18 mouse cellular contexts compared by ENCODE assay signal in genomic region chr4:94683305-94683704, GRCm38 (mm10). TPM values are rescaled to one million over a fixed set of nuclear protein-coding genes. Genes with fewer than 3 reads are reported as not detected.
DNase-seq lines count a peak whose midpoint lies in the region; ATAC-seq and TF ChIP-seq lines count a peak whose summit lies in the region.
"Had no signal": no experiment of that assay in that cellular context is flagged by ENCODE, and none has a peak within 500 bp of the region (broad histone marks: within the 10 kb centered on the region; RNA-seq: fewer than 3 reads in every experiment).

No protein-coding gene starts in this region.

- 80% methylated on average over 5 of the region's 5 CpGs for WGBS in liver, adult 2 months
- WGBS in heart, postnatal 0 days = 54% methylated on average over 5 of the region's 5 CpGs
- WGBS in forebrain, embryonic 11.5 days = 91% methylated on average over 5 of the region's 5 CpGs

- H3K4me3 ChIP-seq in liver, adult 2 months (ENCODE audit: insufficient read depth, low read depth, low read length) = no peak overlapping the region
- H3K4me3 ChIP-seq in heart, postnatal 0 days (ENCODE audit: low read depth, low read length) = no peak overlapping the region
- H3K4me3 ChIP-seq in forebrain, embryonic 11.5 days (ENCODE audit: low read depth, low read length) = no peak overlapping the region
- H3K4me3 ChIP-seq: embryonic facial prominence, embryonic 12.5 days; megakaryocyte, embryonic 14.5 days had no signal

- no peak overlapping the region for H3K9ac ChIP-seq in liver, adult 2 months (ENCODE audit: low read depth, low read length)
- H3K9ac ChIP-seq in heart, postnatal 0 days (replicated peaks; ENCODE audit: low read depth, low read length) = no peak overlapping the region
- no peak overlapping the region for H3K9ac ChIP-seq in forebrain, embryonic 11.5 days (ENCODE audit: low read length)
- H3K9ac ChIP-seq: embryonic facial prominence, embryonic 12.5 days had no signal

- H3K36me3 ChIP-seq in liver, adult 2 months (ENCODE audit: control insufficient read depth, insufficient read depth, low read length) = no peaks in the 10 kb centered on the region
- H3K36me3 ChIP-seq in heart, postnatal 0 days (replicated peaks; ENCODE audit: control insufficient read depth, insufficient read depth, low read length) = peaks cover 11% of the 10 kb centered on the region; the same call in 1 of the 2 replicates
- H3K36me3 ChIP-seq in forebrain, embryonic 11.5 days (ENCODE audit: control insufficient read depth, insufficient read depth, low read length) = peaks cover 4% of the 10 kb centered on the region; the same call in 1 of the 2 replicates

- TF ChIP-seq POLR2A in liver, adult 2 months (IDR thresholded peaks at IDR 0.05; ENCODE audit: extremely low read depth, insufficient read depth, low read length) = no peak

- H3K4me2 ChIP-seq in heart, postnatal 0 days (ENCODE audit: low read depth, low read length) = no peak overlapping the region
- H3K4me2 ChIP-seq in forebrain, embryonic 11.5 days (ENCODE audit: low read depth, low read length, severe bottlenecking) = no peak overlapping the region
- H3K4me2 ChIP-seq: embryonic facial prominence, embryonic 12.5 days had no signal

- DNase-seq in liver, adult 2 months (ENCODE audit: extremely low read depth, low read depth, low spot score) = peak; percentile 7
- no peak for DNase-seq in liver
- peak; percentile 22 for DNase-seq in heart, postnatal 0 days (ENCODE audit: low spot score)
- DNase-seq in kidney, postnatal 25 days = peak; percentile 14 to 34
- DNase-seq in skeletal muscle tissue, adult 2 months (ENCODE audit: low read depth, low spot score) = peak; percentile 6
- no peak for DNase-seq in thymus, postnatal 4 days
- DNase-seq in forebrain, embryonic 11.5 days (ENCODE audit: low spot score) = no peak
- DNase-seq in layer of hippocampus, adult 18-20 months (ENCODE audit: low spot score in 2 of 2) = no peak
- DNase-seq: adrenal gland, postnatal 10 days; cerebellum, postnatal 25 days had no signal

- H3K4me1 ChIP-seq in liver, adult 2 months (ENCODE audit: control insufficient read depth, insufficient read depth, low read length) = peaks cover 7% of the 10 kb centered on the region; the same call in 1 of the 2 replicates
- no peaks in the 10 kb centered on the region for H3K4me1 ChIP-seq in heart, postnatal 0 days (ENCODE audit: control insufficient read depth, insufficient read depth)
- H3K4me1 ChIP-seq in forebrain, embryonic 11.5 days (replicated peaks; ENCODE audit: control insufficient read depth, insufficient read depth, low read length) = no peaks in the 10 kb centered on the region
- H3K4me1 ChIP-seq: embryonic facial prominence, embryonic 12.5 days had no signal

- H3K79me2 ChIP-seq in liver, adult 2 months (ENCODE audit: control insufficient read depth, insufficient read depth, low read length) = no peaks in the 10 kb centered on the region

- no peak for TF ChIP-seq CTCF in liver, adult 2 months (IDR thresholded peaks at IDR 0.05; ENCODE audit: low read depth, low read length)
- TF ChIP-seq CTCF in heart, postnatal 0 days (IDR thresholded peaks at IDR 0.05; ENCODE audit: low read depth) = no peak

- TF ChIP-seq EP300 in heart, postnatal 0 days (IDR thresholded peaks at IDR 0.05; ENCODE audit: low read depth) = peak; percentile 50; the same call in 1 of the 2 replicates

- no peak overlapping the region for H3K27ac ChIP-seq in liver, adult 2 months (replicated peaks; ENCODE audit: insufficient read depth, low read depth, low read length)
- peak overlapping the region; percentile 69 for H3K27ac ChIP-seq in heart, postnatal 0 days (ENCODE audit: low read depth)
- no peak overlapping the region for H3K27ac ChIP-seq in forebrain, embryonic 11.5 days (ENCODE audit: low read depth, low read length)
- H3K27ac ChIP-seq: embryonic facial prominence, embryonic 12.5 days had no signal

- no peaks in the 10 kb centered on the region for H3K9me3 ChIP-seq in heart, postnatal 0 days (replicated peaks; ENCODE audit: control insufficient read depth, low read length)
- H3K9me3 ChIP-seq in forebrain, embryonic 11.5 days (ENCODE audit: control insufficient read depth, low read length) = no peaks in the 10 kb centered on the region
- H3K9me3 ChIP-seq: embryonic facial prominence, embryonic 12.5 days; megakaryocyte, embryonic 14.5 days had no signal

- no peaks in the 10 kb centered on the region for H3K27me3 ChIP-seq in liver, adult 2 months (ENCODE audit: control insufficient read depth, insufficient read depth, low read length)
- H3K27me3 ChIP-seq in heart, postnatal 0 days (ENCODE audit: control insufficient read depth, insufficient read depth, low read length) = no peaks in the 10 kb centered on the region
- no peaks in the 10 kb centered on the region for H3K27me3 ChIP-seq in forebrain, embryonic 11.5 days (ENCODE audit: control insufficient read depth, insufficient read depth, low read length)
- H3K27me3 ChIP-seq: embryonic facial prominence, embryonic 12.5 days; megakaryocyte, embryonic 14.5 days had no signal

- ATAC-seq in heart, postnatal 0 days (ENCODE audit: insufficient read depth, low read depth) = peak; percentile 44; the same call in 1 of the 2 replicates
- ATAC-seq in forebrain, embryonic 11.5 days (replicated peaks; ENCODE audit: low FRiP score) = no peak
- ATAC-seq: forebrain, embryonic 14.5 days; intestine, postnatal 0 days had no signal

RNA-seq across cellular contexts. Expression of gene Lrrc19, which starts 33.4 kb away (rescaled TPM):
- 0.09 TPM in 1 of 2 replicates, not detected in the other for total RNA-seq in liver, adult 2 months (2014; rRNA removed)
- polyA plus RNA-seq in liver, adult 2 months (2012; rRNA removed) = 0.07 TPM in 1 of 2 replicates, not detected in the other
- not detected in 2 replicates for total RNA-seq in heart, postnatal 0 days (2014; rRNA removed; ENCODE audit: low replicate concordance)
- 0.10 and 0.12 TPM in 2 replicates for polyA plus RNA-seq in heart, postnatal 0 days (2015; fragmentation: Nextera tagmentation; extraction: Ambion mirVana)
- polyA plus RNA-seq in forebrain, embryonic 11.5 days (2014; fragmentation: Nextera tagmentation; extraction: Ambion mirVana) = 1.1 and 1.4 TPM in 2 replicates
- total RNA-seq in layer of hippocampus, adult 18-20 months (2021) = not detected
- total RNA-seq: adrenal gland, postnatal 10 days; gastrocnemius, adult 18-20 months; left cerebral cortex, adult 18-20 months; monocyte, adult 5-6 weeks; neutrophil, adult 5-6 weeks had no signal

RNA-seq across cellular contexts. Expression of gene Tek, which starts 55.8 kb away (rescaled TPM):
- total RNA-seq in liver, adult 2 months (2014; rRNA removed) = 12.7 and 15.0 TPM in 2 replicates
- polyA plus RNA-seq in liver, adult 2 months (2012; rRNA removed) = 1.9 and 2.3 TPM in 2 replicates
- 36.4 and 40.0 TPM in 2 replicates for total RNA-seq in heart, postnatal 0 days (2014; rRNA removed; ENCODE audit: low replicate concordance)
- 27.1 and 27.7 TPM in 2 replicates for polyA plus RNA-seq in heart, postnatal 0 days (2015; fragmentation: Nextera tagmentation; extraction: Ambion mirVana)
- 9.4 and 10.4 TPM in 2 replicates for polyA plus RNA-seq in forebrain, embryonic 11.5 days (2014; fragmentation: Nextera tagmentation; extraction: Ambion mirVana)
- 1 to 10 TPM; 6.4 to 6.6 TPM for total RNA-seq in layer of hippocampus, adult 18-20 months (2021)
- total RNA-seq: monocyte, adult 5-6 weeks; neutrophil, adult 5-6 weeks had no signal

Comparison
In these comparisons a context has a peak if more than half of its experiments do, and no peak if none do; other contexts are left out.
1. DNase-seq: peak in liver, adult 2 months (single experiment), heart, postnatal 0 days (single experiment), kidney, postnatal 25 days (2 of 2) and skeletal muscle tissue, adult 2 months (single experiment); none in liver (single experiment), thymus, postnatal 4 days (single experiment), forebrain, embryonic 11.5 days (single experiment) and layer of hippocampus, adult 18-20 months (0 of 2).